Mouse (Mus musculus) adrenal gland, adult (tissue): ENCODE measurements around the gene Fcer2a.
A peak's percentile ranks its signal among the peaks of the same experiment; 100 is the strongest.

ENCODE experiments used
- DNase-seq, 2 experiments: peaks; one replicate each; pipeline ENCODE4 v3.0.0; 2022 to 2023; ENCODE audit warnings: low spot score in 1 of 2; ENCODE audit not compliant: inconsistent age in 2 of 2

The Fcer2a gene

GRCm38 (mm10) chr8:3694121-3694520 is at the start of gene Fcer2a:
TSS of gene Fcer2a (minus strand) at chr8:3694175.
- DNase-seq, result no peak

- no peak for DNase-seq
Measured at GRCm38 (mm10) chr8:3736947-3737346, 43.0 kb upstream of the Fcer2a start.

- DNase-seq, result no peak
Measured at GRCm38 (mm10) chr8:3735599-3735998, 41.6 kb upstream of the Fcer2a start.

- no peak for DNase-seq
Measured at GRCm38 (mm10) chr8:3734084-3734483, 40.1 kb upstream of the Fcer2a start.

- no peak for DNase-seq
Measured at GRCm38 (mm10) chr8:3721041-3721440, 27.1 kb upstream of the Fcer2a start.

GRCm38 (mm10) chr8:3720551-3720950 is 26.6 kb upstream of the Fcer2a start, which contains the start of gene Clec4g:
TSS of gene Clec4g (minus strand) at chr8:3720651.
- DNase-seq, result no peak

GRCm38 (mm10) chr8:3718559-3718958 is 24.6 kb upstream of the Fcer2a start:
- peak; percentile 61 to 87 for DNase-seq

GRCm38 (mm10) chr8:3717321-3717954 is 23.5 kb upstream of the Fcer2a start:
- DNase-seq, result no peak

- DNase-seq, result no peak
Measured at GRCm38 (mm10) chr8:3711646-3712045, 17.7 kb upstream of the Fcer2a start.

- DNase-seq, result no peak
Measured at GRCm38 (mm10) chr8:3710312-3710711, 16.3 kb upstream of the Fcer2a start.

GRCm38 (mm10) chr8:3707611-3708010 is 13.6 kb upstream of the Fcer2a start:
- no peak for DNase-seq

GRCm38 (mm10) chr8:3705711-3706110 is 11.7 kb upstream of the Fcer2a start:
- DNase-seq, result peak in 1 of 2 experiments; percentile 44

GRCm38 (mm10) chr8:3701491-3701890 is 7.5 kb upstream of the Fcer2a start:
- no peak for DNase-seq

- DNase-seq, result no peak
Measured at GRCm38 (mm10) chr8:3690774-3691173, 3.2 kb downstream of the Fcer2a start.

GRCm38 (mm10) chr8:3687537-3687936 is 6.4 kb downstream of the Fcer2a start:
- DNase-seq, result no peak

GRCm38 (mm10) chr8:3685422-3685821 is 8.6 kb downstream of the Fcer2a start:
- DNase-seq, result no peak

GRCm38 (mm10) chr8:3684530-3684929 is 9.4 kb downstream of the Fcer2a start:
- DNase-seq, result no peak

GRCm38 (mm10) chr8:3683408-3684176 is 10.4 kb downstream of the Fcer2a start:
- no peak for DNase-seq

- no peak for DNase-seq
Measured at GRCm38 (mm10) chr8:3682435-3682834, 11.5 kb downstream of the Fcer2a start.

- DNase-seq, result no peak
Measured at GRCm38 (mm10) chr8:3679656-3680055, 14.3 kb downstream of the Fcer2a start.

GRCm38 (mm10) chr8:3679236-3679635 is 14.7 kb downstream of the Fcer2a start:
- DNase-seq, result no peak

GRCm38 (mm10) chr8:3678831-3679230 is 15.1 kb downstream of the Fcer2a start:
- DNase-seq, result no peak
